Mouse (Mus musculus) neural tube, embryonic 10.5 days (tissue): ENCODE results near the gene Rbfox3.

Experiments used
- DNase-seq: peaks from one replicate; pipeline ENCODE4 v3.0.0-alpha.2; 2017; ENCODE audit warnings: low spot score; ENCODE audit errors: extremely low spot score

The Rbfox3 gene

GRCm38 (mm10) chr11:118911307-118912070 lies at the start of gene Rbfox3:
Rbfox3 (minus strand) TSS chr11:118911597.
- DNase-seq, result no peak

GRCm38 (mm10) chr11:118960649-118961048 lies 49.3 kb upstream of the Rbfox3 start:
- DNase-seq, result no peak

- DNase-seq, result no peak
Observed at GRCm38 (mm10) chr11:118957070-118957471, 45.7 kb upstream of the Rbfox3 start.

GRCm38 (mm10) chr11:118955016-118955415 lies 43.6 kb upstream of the Rbfox3 start:
- no peak for DNase-seq

GRCm38 (mm10) chr11:118945868-118946267 lies 34.5 kb upstream of the Rbfox3 start:
- DNase-seq, result no peak

GRCm38 (mm10) chr11:118941268-118941667 lies 29.9 kb upstream of the Rbfox3 start:
- no peak for DNase-seq

GRCm38 (mm10) chr11:118940539-118940938 lies 29.1 kb upstream of the Rbfox3 start:
- no peak for DNase-seq

GRCm38 (mm10) chr11:118939731-118940130 lies 28.3 kb upstream of the Rbfox3 start:
- DNase-seq, result no peak

GRCm38 (mm10) chr11:118934925-118935324 lies 23.5 kb upstream of the Rbfox3 start:
- DNase-seq, result no peak

- peak; percentile 39 for DNase-seq
Observed at GRCm38 (mm10) chr11:118927081-118927480, 15.7 kb upstream of the Rbfox3 start.

- DNase-seq, result no peak
Observed at GRCm38 (mm10) chr11:118921852-118922251, 10.5 kb upstream of the Rbfox3 start.

- no peak for DNase-seq
Observed at GRCm38 (mm10) chr11:118916423-118917030, 5.1 kb upstream of the Rbfox3 start.

- DNase-seq, result no peak
Observed at GRCm38 (mm10) chr11:118915888-118916287, 4.5 kb upstream of the Rbfox3 start.

GRCm38 (mm10) chr11:118912686-118913085 lies 1.3 kb upstream of the Rbfox3 start:
- no peak for DNase-seq

GRCm38 (mm10) chr11:118910756-118911155 lies 641 bp downstream of the Rbfox3 start:
- no peak for DNase-seq

GRCm38 (mm10) chr11:118909814-118910201 lies 1.6 kb downstream of the Rbfox3 start:
- DNase-seq, result peak; percentile 69

- peak; percentile 67 for DNase-seq
Observed at GRCm38 (mm10) chr11:118908981-118909813, 2.2 kb downstream of the Rbfox3 start.

GRCm38 (mm10) chr11:118908431-118908980 lies 2.9 kb downstream of the Rbfox3 start:
- peak; percentile 63 for DNase-seq

GRCm38 (mm10) chr11:118907471-118908401 lies 3.7 kb downstream of the Rbfox3 start:
- DNase-seq, result no peak

- DNase-seq, result no peak
Observed at GRCm38 (mm10) chr11:118906824-118907470, 4.5 kb downstream of the Rbfox3 start.
